Mouse (Mus musculus) G1E (cell line): ENCODE measurements around the gene Rsbn1.

Experiments used
- CTCF ChIP-seq: IDR thresholded peaks from 2 replicates; pipeline ENCODE4 v1.5.1; 2012; ENCODE audit warnings: low read depth, low read length, inconsistent platforms, mixed read lengths
- GATA1 ChIP-seq: IDR thresholded peaks from 2 replicates; pipeline ENCODE4 v1.6.1; 2012; ENCODE audit warnings: borderline replicate concordance, low read length, inconsistent platforms, mixed read lengths
- GATA2 ChIP-seq: IDR thresholded peaks from 2 replicates; pipeline ENCODE4 v1.6.1; 2012; ENCODE audit warnings: low read depth, low read length, inconsistent platforms, borderline replicate concordance
- POLR2AphosphoS5 ChIP-seq: IDR thresholded peaks from 2 replicates; pipeline ENCODE4 v1.6.1; 2012; ENCODE audit warnings: low read depth, low read length, inconsistent platforms; ENCODE audit not compliant: insufficient replicate concordance
- TAL1 ChIP-seq: conservative IDR thresholded peaks from 2 replicates; pipeline ENCODE4 v1.6.1; 2012; ENCODE audit warnings: low read depth, low read length, inconsistent platforms, mixed read lengths

- TF ChIP-seq CTCF (no peak), GATA1 (no peak), POLR2AphosphoS5 (no peak), TAL1 (no peak), GATA2 (no peak)
These were observed 31.1 kb downstream of the Rsbn1 start for GRCm38 (mm10) chr3:103944794-103945562.
